Mouse (Mus musculus) stomach, postnatal 0 days (tissue): ENCODE measurements around the gene Tfap2b.

ENCODE experiments used
- CTCF ChIP-seq: IDR thresholded peaks from 2 replicates; pipeline ENCODE4 v1.5.1; 2016; ENCODE audit warnings: antibody characterized with exemption, low read depth, mild to moderate bottlenecking, moderate library complexity
- EP300 ChIP-seq: optimal IDR thresholded peaks from 2 replicates; pipeline ENCODE3; 2016; ENCODE audit warnings: antibody characterized with exemption

GRCm38 (mm10) chr1:19209359-19209745 is 638 bp downstream of the Tfap2b start:
- TF ChIP-seq CTCF = no peak
- no peak for TF ChIP-seq EP300
